Comparison of ENCODE assay signal across 20 mouse cellular contexts in genomic region chr8:120998966-120999365, GRCm38 (mm10).
DNase-seq lines count a peak whose midpoint lies in the region; ATAC-seq lines count a peak whose summit lies in the region.
"Had no signal": no experiment of that assay in that cellular context is flagged by ENCODE, and none has a peak within 500 bp of the region (broad histone marks: within the 10 kb centered on the region; RNA-seq: fewer than 3 reads in every experiment).

No protein-coding gene starts in this region.

- no peaks in the 10 kb centered on the region for H3K36me3 ChIP-seq in kidney, embryonic 15.5 days
- no peaks in the 10 kb centered on the region for H3K36me3 ChIP-seq in hindbrain, embryonic 12.5 days
- H3K36me3 ChIP-seq: forebrain, embryonic 12.5 days; G1E had no signal

- DNase-seq in adrenal gland, adult (ENCODE audit: inconsistent age in 2 of 2, low spot score in 1 of 2) = peak; percentile 18 to 46
- DNase-seq in adrenal gland, adult 2 months = no peak
- peak; percentile 16 for DNase-seq in kidney, adult 11 months
- peak; percentile 4 to 52 for DNase-seq in kidney, postnatal 25 days
- DNase-seq in lung, postnatal 14 days = peak; percentile 33
- no peak for DNase-seq in adipocyte (ENCODE audit: low spot score)
- DNase-seq: adrenal gland, adult 8-10 months; cerebellum, adult 18-20 months; cerebellum, postnatal 36 days; gastrocnemius, postnatal 14 days; left cerebral cortex, postnatal 4 days; midbrain, embryonic 14.5 days; right cerebral cortex, postnatal 4 days had no signal

- no peak overlapping the region for H3K27ac ChIP-seq in kidney, embryonic 15.5 days
- no peak overlapping the region for H3K27ac ChIP-seq in hindbrain, embryonic 12.5 days
- H3K27ac ChIP-seq: forebrain, embryonic 12.5 days; macrophage had no signal

- peaks cover 79% of the 10 kb centered on the region for H3K27me3 ChIP-seq in kidney, embryonic 15.5 days
- H3K27me3 ChIP-seq in hindbrain, embryonic 12.5 days = peaks cover 13% of the 10 kb centered on the region
- H3K27me3 ChIP-seq: forebrain, embryonic 12.5 days had no signal

- H3K4me2 ChIP-seq in kidney, embryonic 15.5 days = no peak overlapping the region
- H3K4me2 ChIP-seq in hindbrain, embryonic 12.5 days (replicated peaks) = no peak overlapping the region
- H3K4me2 ChIP-seq: forebrain, embryonic 12.5 days had no signal

- H3K9ac ChIP-seq in kidney, embryonic 15.5 days = no peak overlapping the region
- H3K9ac ChIP-seq in hindbrain, embryonic 12.5 days = no peak overlapping the region
- H3K9ac ChIP-seq: forebrain, embryonic 12.5 days had no signal

- no peaks in the 10 kb centered on the region for H3K9me3 ChIP-seq in kidney, embryonic 15.5 days (replicated peaks)
- no peaks in the 10 kb centered on the region for H3K9me3 ChIP-seq in hindbrain, embryonic 12.5 days (replicated peaks)
- H3K9me3 ChIP-seq: forebrain, embryonic 12.5 days had no signal

- WGBS in kidney, embryonic 15.5 days = 51% methylated on average over 14 of the region's 14 CpGs
- 80% methylated on average over 14 of the region's 14 CpGs for WGBS in hindbrain, embryonic 12.5 days

- H3K4me3 ChIP-seq in kidney, embryonic 15.5 days (replicated peaks) = no peak overlapping the region
- no peak overlapping the region for H3K4me3 ChIP-seq in hindbrain, embryonic 12.5 days
- H3K4me3 ChIP-seq: forebrain, embryonic 12.5 days; myocyte had no signal

- ATAC-seq in kidney, embryonic 15.5 days (replicated peaks; ENCODE audit: low FRiP score) = no peak
- no peak for ATAC-seq in hindbrain, embryonic 12.5 days (ENCODE audit: low FRiP score)
- ATAC-seq: CD4-positive, CD25-positive, alpha-beta regulatory T cell, adult 4 months had no signal

- peaks cover 19% of the 10 kb centered on the region for H3K4me1 ChIP-seq in kidney, embryonic 15.5 days
- no peaks in the 10 kb centered on the region for H3K4me1 ChIP-seq in hindbrain, embryonic 12.5 days
- H3K4me1 ChIP-seq: forebrain, embryonic 12.5 days had no signal

Comparison
In these comparisons a context has a peak if more than half of its experiments do, and no peak if none do; other contexts are left out.
1. DNase-seq: peak in adrenal gland, adult (2 of 2), kidney, adult 11 months (single experiment), kidney, postnatal 25 days (2 of 2) and lung, postnatal 14 days (single experiment); none in adrenal gland, adult 2 months (single experiment) and adipocyte (single experiment).